ENCODE assay signal across 14 mouse cellular contexts in genomic region chr5:6294336-6294735, GRCm38 (mm10).
"Had no signal": no experiment of that assay in that cellular context is flagged by ENCODE, and none has a peak within 500 bp of the region (broad histone marks: within the 10 kb centered on the region; RNA-seq: fewer than 3 reads in every experiment).

No protein-coding gene starts in this region.

- H3K4me1 ChIP-seq: limb, embryonic 15.5 days; liver, embryonic 12.5 days; neural tube, embryonic 15.5 days had no signal

- H3K36me3 ChIP-seq: limb, embryonic 15.5 days; liver, embryonic 12.5 days; neural tube, embryonic 15.5 days had no signal

- H3K27ac ChIP-seq: kidney, postnatal 0 days; limb, embryonic 15.5 days; liver, embryonic 12.5 days; neural tube, embryonic 15.5 days had no signal

- H3K4me3 ChIP-seq: limb, embryonic 15.5 days; liver, embryonic 12.5 days; myocyte; neural tube, embryonic 15.5 days had no signal

- H3K9ac ChIP-seq: limb, embryonic 15.5 days; liver, embryonic 12.5 days; lung, embryonic 14.5 days; neural tube, embryonic 15.5 days had no signal

- H3K9me3 ChIP-seq: limb, embryonic 15.5 days; liver, embryonic 12.5 days; neural tube, embryonic 15.5 days had no signal

- ATAC-seq: liver, embryonic 12.5 days had no signal

- H3K4me2 ChIP-seq: limb, embryonic 15.5 days; liver, embryonic 12.5 days; lung, embryonic 14.5 days; neural tube, embryonic 15.5 days had no signal

- DNase-seq: kidney, adult 2 months; kidney, postnatal 36 days; layer of hippocampus, adult 9-11 months; layer of hippocampus, postnatal 36 days; lung, embryonic 14.5 days; lung, postnatal 10 days; lung, postnatal 4 days; right cerebral cortex, postnatal 25 days; thymus, postnatal 36 days had no signal

- H3K27me3 ChIP-seq: limb, embryonic 15.5 days; liver, embryonic 12.5 days; neural tube, embryonic 15.5 days had no signal
